Mouse (Mus musculus): Measurements from ENCODE around the gene Zfp827. TPM values are rescaled to one million over a fixed set of nuclear protein-coding genes. Genes with fewer than 3 reads are reported as not detected.

The Zfp827 gene
- polyA plus RNA-seq, 1 experiment from 2014 or later, result 4.3 TPM

- Histone ChIP-seq H3K4me3 (ENCODE audit: low read depth, low read length) (no peak overlapping the region), H3K4me1 (replicated peaks; ENCODE audit: control insufficient read depth, insufficient read depth, low read length) (peaks cover 9% of the 10 kb centered on the region; the same call in 1 of the 2 replicates), H3K9ac (ENCODE audit: low read depth, low read length) (no peak overlapping the region), H3K4me2 (replicated peaks; ENCODE audit: low read depth) (no peak overlapping the region), H3K27ac (ENCODE audit: low read depth, low read length) (no peak overlapping the region), H3K9me3 (ENCODE audit: control insufficient read depth) (no peaks in the 10 kb centered on the region), H3K27me3 (replicated peaks; ENCODE audit: control insufficient read depth, insufficient read depth, low read length) (no peaks in the 10 kb centered on the region), H3K36me3 (ENCODE audit: control insufficient read depth, insufficient read depth) (no peaks in the 10 kb centered on the region)
- no peak for ATAC-seq
- WGBS, result 56% methylated on average over 9 of the region's 9 CpGs
- no peak for TF ChIP-seq CTCF (IDR thresholded peaks at IDR 0.05; ENCODE audit: low read depth)
These were observed 183.4 kb downstream of the Zfp827 start for GRCm38 (mm10) chr8:79211630-79212029.

GRCm38 (mm10) chr8:79222106-79222751, 194.0 kb downstream of the Zfp827 start:
- Histone ChIP-seq H3K9ac (ENCODE audit: low read depth, low read length) (no peak overlapping the region), H3K9me3 (ENCODE audit: control insufficient read depth) (no peaks in the 10 kb centered on the region), H3K4me1 (replicated peaks; ENCODE audit: control insufficient read depth, insufficient read depth, low read length) (no peaks in the 10 kb centered on the region), H3K27me3 (replicated peaks; ENCODE audit: control insufficient read depth, insufficient read depth, low read length) (no peaks in the 10 kb centered on the region), H3K4me2 (replicated peaks; ENCODE audit: low read depth) (no peak overlapping the region), H3K36me3 (ENCODE audit: control insufficient read depth, insufficient read depth) (no peaks in the 10 kb centered on the region), H3K4me3 (ENCODE audit: low read depth, low read length) (no peak overlapping the region), H3K27ac (ENCODE audit: low read depth, low read length) (no peak overlapping the region)
- no peak for ATAC-seq
- no peak for TF ChIP-seq CTCF (IDR thresholded peaks at IDR 0.05; ENCODE audit: low read depth)
- 59% methylated on average over 5 of the region's 5 CpGs for WGBS

GRCm38 (mm10) chr8:79222752-79223141, 194.5 kb downstream of the Zfp827 start:
- TF ChIP-seq CTCF (IDR thresholded peaks at IDR 0.05; ENCODE audit: low read depth), result no peak
- Histone ChIP-seq H3K36me3 (ENCODE audit: control insufficient read depth, insufficient read depth) (no peaks in the 10 kb centered on the region), H3K4me2 (replicated peaks; ENCODE audit: low read depth) (no peak overlapping the region), H3K27ac (ENCODE audit: low read depth, low read length) (no peak overlapping the region), H3K9me3 (ENCODE audit: control insufficient read depth) (no peaks in the 10 kb centered on the region), H3K4me1 (replicated peaks; ENCODE audit: control insufficient read depth, insufficient read depth, low read length) (no peaks in the 10 kb centered on the region), H3K9ac (ENCODE audit: low read depth, low read length) (no peak overlapping the region), H3K4me3 (ENCODE audit: low read depth, low read length) (no peak overlapping the region), H3K27me3 (replicated peaks; ENCODE audit: control insufficient read depth, insufficient read depth, low read length) (no peaks in the 10 kb centered on the region)
- ATAC-seq, result no peak
- WGBS, result 66% methylated on average over 5 of the region's 5 CpGs

GRCm38 (mm10) chr8:79224363-79224762, 196.1 kb downstream of the Zfp827 start:
- ATAC-seq, result no peak
- H3K27ac ChIP-seq (ENCODE audit: low read depth, low read length), result no peak overlapping the region
- H3K4me2 ChIP-seq (replicated peaks; ENCODE audit: low read depth), result no peak overlapping the region
- no peaks in the 10 kb centered on the region for H3K27me3 ChIP-seq (replicated peaks; ENCODE audit: control insufficient read depth, insufficient read depth, low read length)
- no peaks in the 10 kb centered on the region for H3K36me3 ChIP-seq (ENCODE audit: control insufficient read depth, insufficient read depth)
- H3K9ac ChIP-seq (ENCODE audit: low read depth, low read length), result no peak overlapping the region
- no peak overlapping the region for H3K4me3 ChIP-seq (ENCODE audit: low read depth, low read length)
- 89% methylated on average over 9 of the region's 9 CpGs for WGBS
- H3K9me3 ChIP-seq (ENCODE audit: control insufficient read depth), result no peaks in the 10 kb centered on the region
- TF ChIP-seq CTCF (IDR thresholded peaks at IDR 0.05; ENCODE audit: low read depth), result no peak
- H3K4me1 ChIP-seq (replicated peaks; ENCODE audit: control insufficient read depth, insufficient read depth, low read length), result no peaks in the 10 kb centered on the region

- TF ChIP-seq CTCF (IDR thresholded peaks at IDR 0.05; ENCODE audit: low read depth), result no peak
- ATAC-seq, result no peak
- WGBS, result 64% methylated on average over 7 of the region's 7 CpGs
These were observed 197.3 kb downstream of the Zfp827 start for GRCm38 (mm10) chr8:79225586-79225985.

GRCm38 (mm10) chr8:79226046-79226445, 197.8 kb downstream of the Zfp827 start:
- no peak overlapping the region for H3K4me3 ChIP-seq (ENCODE audit: low read depth, low read length)
- H3K27me3 ChIP-seq (replicated peaks; ENCODE audit: control insufficient read depth, insufficient read depth, low read length), result no peaks in the 10 kb centered on the region
- H3K4me2 ChIP-seq (replicated peaks; ENCODE audit: low read depth), result no peak overlapping the region
- no peak for ATAC-seq
- H3K9ac ChIP-seq (ENCODE audit: low read depth, low read length), result no peak overlapping the region
- no peak for TF ChIP-seq CTCF (IDR thresholded peaks at IDR 0.05; ENCODE audit: low read depth)
- no peaks in the 10 kb centered on the region for H3K4me1 ChIP-seq (replicated peaks; ENCODE audit: control insufficient read depth, insufficient read depth, low read length)
- H3K36me3 ChIP-seq (ENCODE audit: control insufficient read depth, insufficient read depth), result no peaks in the 10 kb centered on the region
- H3K9me3 ChIP-seq (ENCODE audit: control insufficient read depth), result no peaks in the 10 kb centered on the region
- H3K27ac ChIP-seq (ENCODE audit: low read depth, low read length), result no peak overlapping the region
- 90% methylated on average over 3 of the region's 3 CpGs for WGBS

More at GRCm38 (mm10) chr8:79225586-79225985, 197.3 kb downstream of the Zfp827 start:
- H3K4me2 ChIP-seq (replicated peaks; ENCODE audit: low read depth), result no peak overlapping the region
- H3K36me3 ChIP-seq (ENCODE audit: control insufficient read depth, insufficient read depth), result no peaks in the 10 kb centered on the region
- H3K4me3 ChIP-seq (ENCODE audit: low read depth, low read length), result no peak overlapping the region
- H3K27ac ChIP-seq (ENCODE audit: low read depth, low read length), result no peak overlapping the region
- H3K9ac ChIP-seq (ENCODE audit: low read depth, low read length), result no peak overlapping the region
- H3K4me1 ChIP-seq (replicated peaks; ENCODE audit: control insufficient read depth, insufficient read depth, low read length), result no peaks in the 10 kb centered on the region
- H3K27me3 ChIP-seq (replicated peaks; ENCODE audit: control insufficient read depth, insufficient read depth, low read length), result no peaks in the 10 kb centered on the region
- H3K9me3 ChIP-seq (ENCODE audit: control insufficient read depth), result no peaks in the 10 kb centered on the region
